Mouse (Mus musculus): ENCODE measurements around the gene Igf2bp1. TPM values are rescaled to one million over a fixed set of nuclear protein-coding genes. Genes with fewer than 3 reads are reported as not detected.

The Igf2bp1 gene
- polyA plus RNA-seq, 1 experiment from 2014 or later, result 83.9 TPM

- H3K27me3 ChIP-seq (ENCODE audit: control insufficient read depth, insufficient read depth, low read length), result no peaks in the 10 kb centered on the region
- ATAC-seq (ENCODE audit: low FRiP score) (no peak), DNase-seq (ENCODE audit: low spot score) (peak; percentile 54)
- peak overlapping the region; percentile 99 for H3K27ac ChIP-seq (ENCODE audit: low read depth, low read length)
- H3K4me3 ChIP-seq (ENCODE audit: low read depth, low read length), result peak overlapping the region; percentile 97
- H3K4me1 ChIP-seq (replicated peaks; ENCODE audit: control insufficient read depth, insufficient read depth, low read length), result peaks cover 6% of the 10 kb centered on the region
- peak overlapping the region; percentile 88 for H3K4me2 ChIP-seq (replicated peaks; ENCODE audit: low read depth, low read length)
- H3K9ac ChIP-seq (ENCODE audit: low read depth, low read length), result peak overlapping the region; percentile 99
- H3K9me3 ChIP-seq (ENCODE audit: control insufficient read depth, low read length), result no peaks in the 10 kb centered on the region
- WGBS, result 0% methylated on average over 32 of the region's 32 CpGs
- H3K36me3 ChIP-seq (ENCODE audit: control insufficient read depth, insufficient read depth, low read length), result no peaks in the 10 kb centered on the region
These were observed 1.6 kb downstream of the Igf2bp1 start for GRCm38 (mm10) chr11:96003969-96004792.

GRCm38 (mm10) chr11:96003100-96003900 is 2.4 kb downstream of the Igf2bp1 start:
- H3K27me3 ChIP-seq (ENCODE audit: control insufficient read depth, insufficient read depth, low read length), result no peaks in the 10 kb centered on the region
- ATAC-seq (ENCODE audit: low FRiP score) (no peak), DNase-seq (ENCODE audit: low spot score) (peak; percentile 67)
- H3K27ac ChIP-seq (ENCODE audit: low read depth, low read length), result peak overlapping the region; percentile 99
- 5% methylated on average over 12 of the region's 12 CpGs for WGBS
- no peaks in the 10 kb centered on the region for H3K36me3 ChIP-seq (ENCODE audit: control insufficient read depth, insufficient read depth, low read length)
- H3K4me1 ChIP-seq (replicated peaks; ENCODE audit: control insufficient read depth, insufficient read depth, low read length), result peaks cover 6% of the 10 kb centered on the region
- H3K9ac ChIP-seq (ENCODE audit: low read depth, low read length), result peak overlapping the region; percentile 99
- H3K9me3 ChIP-seq (ENCODE audit: control insufficient read depth, low read length), result no peaks in the 10 kb centered on the region
- peak overlapping the region; percentile 97 for H3K4me3 ChIP-seq (ENCODE audit: low read depth, low read length)
- H3K4me2 ChIP-seq (replicated peaks; ENCODE audit: low read depth, low read length), result peak overlapping the region; percentile 88

GRCm38 (mm10) chr11:95994151-95994550 is 11.6 kb downstream of the Igf2bp1 start:
- Histone ChIP-seq H3K9ac (ENCODE audit: low read depth, low read length) (no peak overlapping the region), H3K36me3 (ENCODE audit: control insufficient read depth, insufficient read depth, low read length) (0 out of 2 replicates have a peak, but pooled peaks cover 7% of the 10 kb centered on the region), H3K27me3 (ENCODE audit: control insufficient read depth, insufficient read depth, low read length) (no peaks in the 10 kb centered on the region), H3K9me3 (ENCODE audit: control insufficient read depth, low read length) (peaks cover 3% of the 10 kb centered on the region; the same call in 1 of the 2 replicates), H3K4me1 (replicated peaks; ENCODE audit: control insufficient read depth, insufficient read depth, low read length) (peaks cover 17% of the 10 kb centered on the region), H3K4me3 (ENCODE audit: low read depth, low read length) (no peak overlapping the region), H3K4me2 (replicated peaks; ENCODE audit: low read depth, low read length) (no peak overlapping the region), H3K27ac (ENCODE audit: low read depth, low read length) (no peak overlapping the region)
- 93% methylated on average over 8 of the region's 8 CpGs for WGBS
- ATAC-seq (ENCODE audit: low FRiP score), result no peak
- no peak for DNase-seq (ENCODE audit: low spot score)

DNA sequence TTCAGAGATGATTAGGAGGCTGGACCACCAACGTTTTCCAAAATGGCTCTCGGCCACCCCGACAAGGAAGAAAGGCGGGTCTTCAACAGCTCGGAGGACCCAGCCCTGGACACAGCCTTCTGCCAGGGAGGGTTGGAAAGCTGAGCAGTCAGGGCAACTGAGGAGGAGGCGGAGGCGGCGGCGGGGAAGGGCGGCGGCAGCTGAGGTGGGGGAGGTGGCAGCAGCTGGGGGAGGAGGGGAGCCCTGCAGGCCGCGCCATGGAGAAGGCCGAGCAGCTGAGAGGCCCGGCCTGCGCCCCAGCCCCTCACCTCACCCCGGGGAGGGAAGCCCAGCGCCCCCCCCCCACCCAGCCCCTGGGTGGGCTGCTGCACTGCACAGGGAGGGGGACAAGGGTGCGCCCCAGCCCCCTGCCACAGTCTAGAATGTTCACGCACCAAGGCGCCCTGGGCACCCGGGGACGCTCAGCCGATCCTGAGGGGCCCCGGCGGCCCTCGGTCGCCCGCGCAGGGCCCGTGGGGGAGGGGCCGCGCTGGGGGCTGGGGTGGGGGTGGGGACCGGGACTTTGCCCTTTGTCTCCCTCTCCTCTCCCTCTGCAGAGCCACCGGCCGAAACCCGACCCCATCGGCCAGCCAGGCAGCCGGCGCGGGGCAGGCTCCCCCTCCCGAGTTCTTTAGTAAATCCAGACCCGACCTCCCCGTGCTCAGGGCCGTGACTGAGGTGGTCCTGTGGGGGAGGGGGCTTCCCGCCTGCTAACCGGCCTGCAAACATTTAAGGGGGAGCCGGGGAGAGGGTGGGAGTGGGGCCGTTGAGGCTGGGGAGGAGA is 14.6 kb downstream of the Igf2bp1 start:
- Histone ChIP-seq H3K4me1 (replicated peaks; ENCODE audit: control insufficient read depth, insufficient read depth, low read length) (peaks cover 17% of the 10 kb centered on the region), H3K27me3 (ENCODE audit: control insufficient read depth, insufficient read depth, low read length) (no peaks in the 10 kb centered on the region), H3K36me3 (ENCODE audit: control insufficient read depth, insufficient read depth, low read length) (0 out of 2 replicates have a peak, but pooled peaks cover 4% of the 10 kb centered on the region), H3K9ac (ENCODE audit: low read depth, low read length) (peak overlapping the region; percentile 89), H3K9me3 (ENCODE audit: control insufficient read depth, low read length) (peaks cover 3% of the 10 kb centered on the region; the same call in 1 of the 2 replicates), H3K27ac (ENCODE audit: low read depth, low read length) (peak overlapping the region; percentile 100), H3K4me2 (replicated peaks; ENCODE audit: low read depth, low read length) (peak overlapping the region; percentile 86), H3K4me3 (ENCODE audit: low read depth, low read length) (peak overlapping the region; percentile 47)
- DNase-seq (ENCODE audit: low spot score), result peak; percentile 83
- WGBS, result 1% methylated on average over 36 of the region's 49 CpGs
- peak; percentile 92 for ATAC-seq (ENCODE audit: low FRiP score)

- WGBS, result 43% methylated on average over 4 of the region's 4 CpGs
These were observed 15.3 kb downstream of the Igf2bp1 start for GRCm38 (mm10) chr11:95990431-95990830.

DNA sequence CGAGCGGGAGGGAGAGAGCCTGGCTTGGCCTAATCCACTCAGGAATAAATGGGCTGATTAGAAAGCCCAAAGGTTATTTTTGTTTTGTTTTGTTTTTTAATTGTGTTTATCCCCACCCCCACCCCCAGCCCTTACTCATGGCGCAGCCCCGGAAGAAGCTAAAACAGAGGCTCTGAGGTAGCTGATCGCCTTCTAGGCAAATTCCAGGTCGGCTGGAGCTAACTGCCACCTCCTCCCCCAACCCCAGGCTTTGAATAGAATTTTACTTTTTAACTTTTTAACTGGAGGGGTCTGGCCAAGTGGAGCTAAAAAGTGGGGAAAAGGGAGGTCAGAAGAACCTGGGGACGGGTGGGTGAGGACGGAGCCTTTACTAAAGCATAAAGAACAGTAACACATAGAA is 15.9 kb downstream of the Igf2bp1 start:
- no peak for ATAC-seq (ENCODE audit: low FRiP score)
- Histone ChIP-seq H3K4me3 (ENCODE audit: low read depth, low read length) (no peak overlapping the region), H3K27me3 (ENCODE audit: control insufficient read depth, insufficient read depth, low read length) (no peaks in the 10 kb centered on the region), H3K36me3 (ENCODE audit: control insufficient read depth, insufficient read depth, low read length) (0 out of 2 replicates have a peak, but pooled peaks cover 4% of the 10 kb centered on the region), H3K9ac (ENCODE audit: low read depth, low read length) (peak overlapping the region; percentile 41; the same call in 1 of the 2 replicates), H3K4me2 (replicated peaks; ENCODE audit: low read depth, low read length) (peak overlapping the region; percentile 86; the same call in 1 of the 2 replicates), H3K4me1 (replicated peaks; ENCODE audit: control insufficient read depth, insufficient read depth, low read length) (peaks cover 17% of the 10 kb centered on the region), H3K27ac (ENCODE audit: low read depth, low read length) (peak overlapping the region; percentile 100; the same call in 1 of the 2 replicates), H3K9me3 (ENCODE audit: control insufficient read depth, low read length) (peaks cover 3% of the 10 kb centered on the region; the same call in 1 of the 2 replicates)
- DNase-seq (ENCODE audit: low spot score), result no peak
- 55% methylated on average over 8 of the region's 8 CpGs for WGBS

More at GRCm38 (mm10) chr11:95990431-95990830, 15.3 kb downstream of the Igf2bp1 start:
- Histone ChIP-seq H3K27ac (ENCODE audit: low read depth, low read length) (peak overlapping the region; percentile 100), H3K9ac (ENCODE audit: low read depth, low read length) (peak overlapping the region; percentile 89), H3K4me1 (replicated peaks; ENCODE audit: control insufficient read depth, insufficient read depth, low read length) (peaks cover 17% of the 10 kb centered on the region), H3K9me3 (ENCODE audit: control insufficient read depth, low read length) (peaks cover 3% of the 10 kb centered on the region; the same call in 1 of the 2 replicates), H3K4me2 (replicated peaks; ENCODE audit: low read depth, low read length) (peak overlapping the region; percentile 86), H3K36me3 (ENCODE audit: control insufficient read depth, insufficient read depth, low read length) (0 out of 2 replicates have a peak, but pooled peaks cover 4% of the 10 kb centered on the region), H3K27me3 (ENCODE audit: control insufficient read depth, insufficient read depth, low read length) (no peaks in the 10 kb centered on the region), H3K4me3 (ENCODE audit: low read depth, low read length) (peak overlapping the region; percentile 47)
- ATAC-seq (ENCODE audit: low FRiP score) (no peak), DNase-seq (ENCODE audit: low spot score) (peak; percentile 27)

- Histone ChIP-seq H3K9ac (ENCODE audit: low read depth, low read length) (no peak overlapping the region), H3K4me1 (replicated peaks; ENCODE audit: control insufficient read depth, insufficient read depth, low read length) (peaks cover 18% of the 10 kb centered on the region), H3K4me3 (ENCODE audit: low read depth, low read length) (no peak overlapping the region), H3K27me3 (ENCODE audit: control insufficient read depth, insufficient read depth, low read length) (no peaks in the 10 kb centered on the region), H3K36me3 (ENCODE audit: control insufficient read depth, insufficient read depth, low read length) (no peaks in the 10 kb centered on the region), H3K9me3 (ENCODE audit: control insufficient read depth, low read length) (no peaks in the 10 kb centered on the region), H3K4me2 (replicated peaks; ENCODE audit: low read depth, low read length) (no peak overlapping the region), H3K27ac (ENCODE audit: low read depth, low read length) (no peak overlapping the region; the same call in 1 of the 2 replicates)
- no peak for DNase-seq (ENCODE audit: low spot score)
- ATAC-seq (ENCODE audit: low FRiP score), result no peak
- WGBS, result 82% methylated on average over 9 of the region's 9 CpGs
These were observed 17.2 kb downstream of the Igf2bp1 start for GRCm38 (mm10) chr11:95988533-95988932.

Data from hindbrain, embryonic 11.5 days (tissue).